Mouse (Mus musculus) layer of hippocampus, adult 8-10 months (tissue): ENCODE measurements around the gene Zfp661. TPM values are rescaled to one million over a fixed set of nuclear protein-coding genes. Genes with fewer than 3 reads are reported as not detected.
A peak's percentile ranks its signal among the peaks of the same experiment; 100 is the strongest.
"Not testable (repeated sequence)": the region's sequence is repeated elsewhere in the genome, so short reads cannot be mapped to it uniquely, and the experiment has no call there.

Experiments used
- DNase-seq, 2 experiments: peaks; one replicate each; pipeline ENCODE4 v3.0.0; 2022; ENCODE audit warnings: low spot score in 2 of 2
- total RNA-seq, 4 experiments: library from RNA; stranded (reverse); gene quantifications; 2 replicates each; pipeline ENCODE4 v1.2.4; 2022

The Zfp661 gene
- total RNA-seq, result 1 to 10 TPM; 7.1 to 8.6 (median 7.8) TPM

DNA sequence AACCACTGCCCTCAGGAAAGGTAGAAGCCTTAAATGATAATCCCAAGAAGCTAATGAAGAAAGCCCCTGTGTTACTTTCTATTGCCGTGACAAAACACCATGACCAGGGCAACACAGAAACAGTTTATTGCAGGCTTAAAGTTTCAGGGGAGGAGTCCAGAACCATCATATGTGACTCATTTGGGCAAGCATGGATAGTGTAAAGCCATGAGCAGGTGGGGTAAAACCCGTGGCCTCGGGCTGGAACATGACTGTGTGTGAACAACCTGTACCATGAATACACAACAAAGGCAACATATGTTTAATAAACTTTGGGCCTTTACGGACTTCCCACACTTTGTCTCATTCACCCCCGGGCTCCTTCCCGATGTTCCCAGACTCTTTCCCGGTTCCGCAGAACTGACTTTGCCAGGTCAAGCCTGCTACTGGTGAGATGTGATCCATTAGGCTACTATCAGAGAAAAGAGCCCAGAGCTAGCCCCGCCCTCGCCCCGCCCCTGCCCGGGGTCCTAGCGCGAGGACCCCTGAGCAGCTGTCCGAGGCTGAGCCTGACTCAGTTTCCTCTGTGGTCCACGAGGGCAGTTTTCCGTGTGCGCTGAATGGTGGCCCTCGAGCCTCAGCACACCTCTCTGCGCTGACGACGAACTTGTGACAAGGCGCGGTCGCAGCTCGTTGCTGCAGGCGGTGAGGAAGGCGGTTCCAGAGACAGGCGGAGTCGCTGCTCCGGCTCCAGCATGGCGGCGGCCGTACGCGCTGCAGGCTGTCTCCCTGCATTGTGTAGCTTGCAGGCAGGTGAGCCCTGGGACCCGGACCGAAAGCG lies at the start of gene Zfp661, which contains the start of gene Mrps5:
Zfp661 (minus strand) TSS at position 401 of the 820 bp plus-strand sequence.
Mrps5 (plus strand) TSS at position 529 of the 820 bp plus-strand sequence.
- peak; percentile 61 to 79 for DNase-seq

- DNase-seq, result no peak
Observed at GRCm38 (mm10) chr2:127635581-127635980, 48.7 kb upstream of the Zfp661 start.

- no peak for DNase-seq
Observed at GRCm38 (mm10) chr2:127632601-127633000, 45.7 kb upstream of the Zfp661 start.

DNA sequence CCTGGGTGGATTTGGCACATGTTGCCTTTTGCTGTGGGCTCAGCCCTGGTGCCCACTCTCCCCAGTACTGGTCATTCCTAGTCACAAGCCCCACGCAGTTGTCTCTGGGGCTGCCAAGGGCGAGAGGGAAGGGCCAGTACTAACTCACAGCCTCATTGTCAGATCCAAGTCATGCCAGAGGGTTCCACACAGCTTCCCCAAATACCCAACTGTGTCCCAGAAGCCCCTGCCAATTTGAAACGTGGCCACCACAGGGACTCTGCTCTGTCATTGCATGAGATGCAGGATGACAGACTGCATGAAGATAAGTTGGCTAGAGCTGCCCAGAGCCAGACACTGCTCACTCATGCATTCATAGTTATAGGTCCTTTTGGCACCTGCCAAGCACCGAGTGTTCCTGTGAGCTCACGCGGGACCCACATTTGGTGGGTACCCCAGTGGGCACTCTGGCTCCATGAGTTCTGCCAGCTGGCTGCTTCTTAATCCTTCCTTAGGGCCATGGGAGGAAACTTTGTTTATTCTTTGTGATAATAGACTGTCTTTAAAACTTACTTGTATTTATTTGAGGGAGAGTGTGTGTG lies 41.2 kb upstream of the Zfp661 start:
- peak; percentile 24 to 27 for DNase-seq

GRCm38 (mm10) chr2:127627354-127627753 lies 40.5 kb upstream of the Zfp661 start:
- DNase-seq, result peak; percentile 44 to 73

DNA sequence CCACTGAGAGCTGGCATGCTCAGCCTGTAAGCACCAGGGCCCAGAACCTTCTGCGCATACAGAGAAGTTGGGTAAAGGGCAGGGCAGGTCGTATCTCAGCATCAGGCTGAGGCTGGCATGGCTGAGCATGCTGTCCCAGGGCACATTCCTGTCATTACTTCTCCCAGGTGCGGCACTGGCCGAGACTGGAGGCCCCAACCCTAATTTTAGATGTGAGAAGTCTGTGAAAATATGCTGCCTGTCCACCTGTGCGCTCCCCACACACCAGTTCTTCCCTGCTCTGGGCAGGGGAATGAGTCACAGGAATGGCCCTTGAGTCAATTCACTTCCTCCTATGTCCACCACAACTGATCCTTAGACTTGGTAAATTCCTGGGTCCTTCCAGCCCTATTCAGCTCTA lies 38.8 kb upstream of the Zfp661 start:
- DNase-seq, result no peak

GRCm38 (mm10) chr2:127624786-127625185 lies 37.9 kb upstream of the Zfp661 start:
- DNase-seq, result no peak

GRCm38 (mm10) chr2:127622065-127622464 lies 35.2 kb upstream of the Zfp661 start:
- no peak for DNase-seq

- no peak for DNase-seq
Observed at GRCm38 (mm10) chr2:127619311-127619710, 32.4 kb upstream of the Zfp661 start.

DNA sequence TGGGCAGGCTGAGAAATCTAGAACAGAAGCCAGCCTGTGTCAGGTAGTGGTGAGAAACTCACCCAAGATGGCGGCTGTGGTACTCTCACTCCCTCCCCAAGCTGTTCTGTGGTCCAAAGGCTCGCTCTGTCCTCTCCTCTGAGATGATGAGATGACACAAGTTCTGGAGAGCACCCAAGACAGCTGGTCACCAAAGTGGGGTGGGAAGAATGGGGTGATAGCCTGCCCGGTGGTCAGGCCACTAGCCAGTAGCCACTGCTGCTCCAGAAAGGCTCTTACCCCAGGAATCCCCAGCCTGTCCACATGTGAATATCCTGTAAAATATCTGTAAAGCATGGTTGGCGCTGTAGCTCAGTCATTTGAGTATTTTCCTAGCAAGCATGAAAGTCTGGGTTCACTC lies 25.4 kb upstream of the Zfp661 start:
- DNase-seq, result peak; percentile 29 to 44

GRCm38 (mm10) chr2:127611386-127611785 lies 24.5 kb upstream of the Zfp661 start:
- no peak for DNase-seq

DNA sequence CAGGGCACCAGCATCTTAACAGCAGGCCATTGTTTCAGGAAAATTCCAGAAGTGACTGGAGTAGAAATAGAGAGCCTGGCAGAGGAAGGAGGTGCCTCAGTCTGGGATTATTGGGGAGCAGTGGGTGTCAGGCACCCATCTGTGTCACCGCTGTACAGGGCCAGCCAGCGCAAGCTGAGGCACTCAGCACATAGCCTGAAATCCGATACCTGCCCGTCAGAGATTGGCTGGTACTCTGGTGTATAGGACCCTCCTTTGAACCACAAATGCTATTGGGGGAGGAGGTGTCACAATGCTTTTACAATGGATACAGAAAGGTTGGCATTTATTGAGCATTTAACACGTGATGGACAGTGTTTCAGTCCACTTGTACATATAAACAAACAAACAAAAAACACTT lies 22.1 kb upstream of the Zfp661 start:
- DNase-seq, result no peak

GRCm38 (mm10) chr2:127608234-127608633 lies 21.3 kb upstream of the Zfp661 start:
- no peak for DNase-seq

DNA sequence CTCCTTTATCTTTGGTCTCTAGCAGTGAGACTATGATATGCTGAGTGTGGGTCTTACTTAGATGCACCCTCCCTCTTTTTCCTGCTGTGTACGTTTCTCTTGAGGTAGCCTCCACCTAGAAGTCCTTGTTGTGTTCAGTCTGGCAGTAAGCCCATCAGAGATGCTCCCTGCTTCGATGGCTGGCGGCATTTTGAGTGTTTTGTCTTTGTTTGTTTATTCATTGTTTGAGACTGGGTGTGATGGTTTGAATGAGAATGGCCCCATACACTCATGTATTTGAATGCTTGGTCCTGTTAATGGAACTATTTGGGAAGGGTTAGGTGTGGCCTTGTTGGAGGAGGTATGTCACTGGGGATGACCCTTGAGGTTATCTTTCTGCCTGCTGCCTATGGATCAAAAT lies 18.3 kb upstream of the Zfp661 start:
- DNase-seq, result no peak

- DNase-seq, result not testable (repeated sequence)
Observed at GRCm38 (mm10) chr2:127603383-127603782, 16.5 kb upstream of the Zfp661 start.

- no peak for DNase-seq
Observed at GRCm38 (mm10) chr2:127590840-127591239, 3.9 kb upstream of the Zfp661 start.

DNA sequence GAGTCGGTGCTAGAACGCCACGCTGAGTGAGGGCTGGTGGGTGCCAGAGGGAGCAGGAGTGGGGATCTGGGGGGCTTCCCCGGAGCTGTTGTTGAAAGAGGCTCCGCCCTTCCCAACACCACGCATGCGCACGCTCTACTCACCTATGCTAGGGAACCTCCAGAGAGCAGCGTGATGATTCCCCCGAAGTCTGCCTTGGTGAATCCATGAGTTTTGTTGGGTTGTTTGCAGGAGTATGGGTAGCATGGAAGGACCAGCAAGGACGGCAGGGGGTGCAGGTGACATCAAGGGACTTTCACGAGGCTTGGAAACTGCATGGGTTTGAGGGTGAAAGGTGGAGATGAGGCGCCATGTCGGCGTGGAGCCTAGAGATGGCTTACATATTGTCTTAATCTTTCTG lies 3.3 kb upstream of the Zfp661 start:
- no peak for DNase-seq

- no peak for DNase-seq
Observed at GRCm38 (mm10) chr2:127588897-127589296, 2.0 kb upstream of the Zfp661 start.

DNA sequence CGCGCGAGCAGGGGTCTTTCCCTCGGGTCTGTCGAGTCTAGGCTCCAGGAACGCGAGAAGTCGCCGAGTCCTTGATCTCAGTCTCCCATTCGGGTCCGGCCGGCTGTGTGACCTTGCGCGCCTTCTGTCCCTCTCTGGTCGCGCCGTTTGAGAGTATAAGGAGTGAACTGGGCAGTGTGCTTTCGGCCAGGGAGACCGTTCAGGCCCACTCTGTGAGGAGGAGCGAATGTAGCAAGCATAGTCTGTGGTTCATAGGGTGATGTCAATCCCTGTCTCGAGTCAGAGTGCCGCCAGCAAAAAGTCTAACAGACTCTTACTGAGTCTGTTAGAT lies 585 bp upstream of the Zfp661 start:
- DNase-seq, result no peak

DNA sequence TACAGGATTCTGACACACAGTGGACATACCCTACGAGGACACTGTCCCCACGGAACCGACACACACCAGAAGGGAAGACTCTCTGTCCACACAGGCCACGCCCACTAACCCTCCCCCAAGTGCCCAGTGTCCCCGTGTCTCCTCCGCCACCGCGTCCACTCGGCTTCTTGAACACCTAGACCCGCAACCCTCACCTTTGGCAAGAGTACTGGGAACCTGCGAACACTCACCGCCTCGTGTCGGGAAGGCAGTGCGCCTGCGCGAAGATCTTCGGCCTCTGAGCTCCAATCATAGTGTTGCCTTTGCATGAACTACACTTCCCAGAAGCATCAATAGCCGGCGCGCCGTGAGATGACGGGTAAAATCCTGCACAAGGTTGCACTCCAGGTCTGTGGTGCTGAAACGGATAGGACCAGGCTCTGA lies 2.4 kb downstream of the Zfp661 start:
- peak; percentile 94 to 96 for DNase-seq

DNA sequence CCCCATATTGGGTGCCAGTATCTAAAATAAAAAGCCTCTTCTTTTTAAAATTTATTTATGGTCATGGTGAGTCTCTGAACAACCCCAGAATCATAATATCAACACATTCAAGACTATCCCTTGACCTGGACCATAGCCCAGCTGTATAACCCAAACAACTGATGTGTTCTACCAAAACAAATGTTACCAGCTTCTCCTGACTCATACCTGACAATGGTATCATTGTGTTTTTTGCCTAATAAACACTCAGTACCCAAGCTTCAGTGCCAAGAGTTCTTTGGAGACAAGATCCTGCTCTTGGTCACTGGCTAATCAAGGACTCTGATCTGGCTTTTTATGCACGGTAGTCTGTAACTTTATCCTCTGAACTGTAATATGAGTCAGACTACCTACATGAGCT lies 13.6 kb downstream of the Zfp661 start:
- no peak for DNase-seq

GRCm38 (mm10) chr2:127559070-127559966 lies 27.6 kb downstream of the Zfp661 start:
- peak; percentile 93 to 97 for DNase-seq
